Mouse (Mus musculus) ovary, postnatal 14 days (tissue): ENCODE data around the gene Psmb6.

Experiments used
- DNase-seq: peaks from one replicate; pipeline ENCODE4 v3.0.0; 2022; ENCODE audit warnings: low spot score

Psmb6 gene

DNA sequence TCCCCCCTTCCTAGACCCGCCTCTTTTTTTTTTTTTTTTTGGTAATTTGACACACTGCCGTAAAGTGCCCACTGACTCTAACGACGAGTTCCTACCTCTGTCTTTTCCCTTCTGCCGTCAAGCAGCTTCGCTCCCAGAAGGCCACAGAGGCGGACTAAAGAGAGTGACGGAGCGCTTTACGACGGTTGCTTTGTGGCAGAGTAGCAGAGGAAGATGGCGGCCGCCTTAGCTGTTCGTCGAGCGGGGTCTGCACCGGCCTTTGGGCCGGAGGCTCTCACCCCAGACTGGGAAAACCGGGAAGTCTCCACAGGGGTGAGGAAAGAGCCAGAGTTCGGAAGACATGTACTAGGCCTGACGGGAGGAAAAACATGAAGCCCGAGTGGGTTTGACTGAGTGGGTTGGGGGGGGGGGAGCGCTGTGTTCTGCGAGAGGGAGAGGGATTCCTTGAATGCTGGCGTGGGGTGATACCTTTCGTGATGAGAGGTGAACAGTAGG, at the start of gene Psmb6:
Psmb6 (plus strand) TSS at position 184 of the 495 bp plus-strand sequence.
- DNase-seq: peak; percentile 74

DNA sequence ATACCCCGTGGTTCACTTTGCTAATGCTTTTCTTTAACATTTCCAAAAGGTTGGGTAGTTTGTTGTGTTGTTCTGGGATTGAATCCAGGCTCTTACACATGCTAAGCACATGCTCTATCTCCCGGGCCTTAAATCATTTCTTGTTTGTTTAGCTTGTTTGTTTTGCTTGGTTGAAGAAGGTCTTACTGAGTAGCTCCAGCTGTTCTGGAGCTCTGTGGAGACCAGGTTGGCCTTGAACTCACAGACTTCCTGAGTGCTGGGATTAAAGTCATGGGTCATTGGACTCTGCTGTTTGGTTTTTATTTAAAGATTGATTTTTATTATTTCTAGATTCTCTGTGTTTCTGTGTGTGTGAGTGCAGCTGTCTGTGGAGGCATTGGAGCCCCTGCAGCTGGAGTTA, 39.7 kb upstream of the Psmb6 start:
- DNase-seq: no peak

DNA sequence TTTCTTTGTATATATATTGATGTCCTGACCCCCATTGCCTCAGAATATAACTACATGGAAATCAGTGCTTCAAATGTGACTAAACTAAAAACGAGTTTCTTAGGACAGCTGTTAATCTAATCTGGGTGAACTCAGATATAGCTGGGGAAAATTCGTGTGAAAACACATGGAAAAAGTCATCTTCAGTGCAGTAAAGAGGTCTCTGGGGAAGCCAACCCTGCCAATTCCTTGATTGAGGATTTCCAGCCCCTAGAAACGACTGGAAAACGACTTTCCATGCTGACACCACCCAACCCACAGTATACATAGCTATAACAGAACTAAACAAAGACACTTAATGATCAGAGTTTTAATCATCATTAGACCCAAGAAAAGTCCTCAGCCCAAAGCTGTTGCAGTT, 37.4 kb upstream of the Psmb6 start:
- DNase-seq: no peak

DNA sequence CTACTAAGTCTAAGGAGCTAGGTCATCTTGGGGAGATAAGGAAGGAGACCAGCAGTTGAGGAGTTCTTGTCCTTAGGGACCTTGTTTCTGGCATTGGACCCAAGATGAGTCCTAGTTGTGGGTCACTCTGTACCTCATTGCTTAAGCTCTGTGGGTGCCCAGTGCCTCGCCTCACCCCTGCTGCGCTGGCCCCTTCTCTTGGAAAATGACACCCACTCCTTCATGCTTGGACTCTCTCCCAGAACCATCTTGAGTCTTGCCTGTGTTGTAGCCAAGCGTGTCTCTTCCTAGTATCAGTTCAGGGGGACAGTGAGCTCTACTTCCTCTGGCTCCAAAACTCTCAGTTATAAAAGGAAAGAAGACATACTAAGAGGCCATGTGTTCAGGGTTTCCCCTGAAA, 36.0 kb upstream of the Psmb6 start:
- DNase-seq: no peak

DNA sequence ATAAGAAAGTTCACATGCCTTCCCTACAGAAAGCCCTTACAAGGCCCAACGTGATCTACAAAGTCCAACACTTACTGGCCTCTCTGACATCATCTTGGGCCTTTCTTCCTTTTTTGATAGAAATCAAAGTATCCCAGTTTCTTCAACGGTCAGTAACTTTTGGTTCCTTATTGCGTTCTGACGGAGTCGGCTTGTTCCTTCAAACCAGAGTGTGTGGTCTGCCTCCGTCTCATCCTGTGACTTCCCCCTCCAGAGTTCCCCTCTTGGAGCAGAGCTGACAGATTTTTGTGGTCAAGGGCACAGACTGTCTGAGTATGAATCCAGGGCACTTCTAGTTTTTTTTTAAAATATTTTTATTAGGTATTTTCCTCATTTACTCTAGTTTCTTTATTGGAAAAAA, 35.5 kb upstream of the Psmb6 start:
- no peak for DNase-seq

DNA sequence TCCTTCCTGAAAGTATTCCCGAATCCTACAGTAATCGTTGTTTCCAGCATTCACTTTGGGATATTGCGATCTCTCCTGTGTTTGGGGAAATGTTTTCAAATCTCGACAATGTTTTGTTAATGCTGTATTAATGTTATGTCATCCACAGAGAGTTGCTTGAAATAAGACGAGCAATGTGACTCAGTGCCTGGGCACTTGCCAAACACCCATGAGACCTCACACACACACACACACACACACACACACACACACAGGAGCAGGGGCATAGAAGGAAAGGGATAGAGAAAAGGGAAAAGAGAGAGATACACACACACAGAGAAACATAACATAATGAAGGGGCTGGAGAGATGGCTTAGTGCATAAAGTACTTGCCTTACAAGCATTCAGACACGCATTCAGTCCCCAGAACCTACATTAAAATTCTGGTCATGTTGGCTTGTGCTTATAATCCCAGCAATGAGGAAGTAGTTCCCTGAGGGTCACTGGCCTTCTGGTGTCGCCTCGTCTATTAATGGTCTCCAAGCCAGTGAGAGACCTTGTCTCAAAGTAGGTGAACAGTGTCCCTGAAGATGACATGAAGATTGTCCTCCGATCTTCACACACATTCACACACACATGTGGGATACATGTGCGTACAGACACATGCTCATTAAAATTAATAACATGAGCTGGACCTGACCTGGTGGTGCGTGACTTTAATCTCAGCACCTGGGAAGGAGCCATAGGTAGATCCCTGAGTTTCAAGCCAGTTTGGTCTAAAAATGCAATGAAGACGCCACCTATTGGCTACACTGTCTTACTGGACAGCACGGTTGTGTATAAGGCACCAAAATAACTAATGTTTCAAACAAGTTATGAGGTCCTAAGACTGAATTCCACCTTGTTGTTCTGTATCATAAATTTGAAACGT, 25.3 kb upstream of the Psmb6 start:
- DNase-seq: no peak

DNA sequence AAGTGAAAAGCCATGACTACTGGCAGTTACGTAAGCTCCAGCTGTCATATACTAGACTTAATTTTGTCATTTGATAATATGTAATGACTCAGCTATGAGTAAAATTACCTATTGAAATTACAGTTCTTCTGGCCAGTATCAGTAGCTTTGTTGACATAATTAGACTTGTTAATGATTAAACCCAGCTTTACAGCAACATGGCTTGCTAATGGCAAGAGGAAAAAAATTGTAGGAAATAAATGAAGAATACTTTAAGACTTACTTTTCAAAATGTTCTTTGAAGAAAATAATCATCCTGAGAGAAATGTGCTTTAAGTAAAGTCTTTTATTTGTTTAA, 24.7 kb upstream of the Psmb6 start:
- DNase-seq: no peak

DNA sequence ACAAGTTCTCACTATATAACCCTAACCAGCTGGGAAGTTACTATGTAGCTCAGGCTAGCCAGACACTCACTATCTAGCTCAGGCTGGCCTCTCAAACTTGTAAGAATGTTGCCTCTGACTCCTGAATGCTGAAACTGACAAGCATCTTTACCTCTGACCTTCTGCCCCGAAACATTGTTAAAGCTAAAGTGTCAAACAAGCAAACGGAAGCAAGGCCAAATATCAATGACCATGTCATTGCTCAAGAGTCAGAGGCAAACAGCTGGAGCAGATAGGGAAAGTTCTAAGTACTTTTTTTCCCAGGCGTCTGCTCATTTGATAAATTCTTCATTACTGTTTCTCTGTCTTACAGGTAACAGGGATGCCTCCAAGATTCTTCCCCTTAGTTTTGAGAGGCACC, 23.1 kb upstream of the Psmb6 start:
- no peak for DNase-seq

DNA sequence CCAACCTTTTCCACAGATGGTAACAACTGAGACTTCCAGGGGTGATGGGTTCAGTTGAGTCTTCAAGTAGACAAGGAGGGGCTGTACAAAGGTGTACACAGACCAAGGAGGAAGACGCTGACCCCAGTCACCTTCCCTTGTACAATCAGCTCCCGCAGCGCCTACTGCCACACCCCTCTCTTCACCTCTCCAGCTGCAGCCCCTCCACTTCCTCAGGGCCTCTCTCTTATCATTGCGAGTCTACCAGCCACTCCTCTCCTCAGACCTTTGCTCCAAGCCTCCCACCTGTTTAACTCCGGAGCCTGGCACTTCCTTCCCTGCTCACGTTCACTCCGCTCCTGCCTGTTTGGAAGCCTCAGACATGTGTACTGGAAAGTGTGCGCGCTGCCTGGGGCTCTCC, 20.2 kb upstream of the Psmb6 start, which contains the start of gene Tm4sf5:
Tm4sf5 (plus strand) TSS at position 275 of the 400 bp plus-strand sequence.
- DNase-seq: no peak

DNA sequence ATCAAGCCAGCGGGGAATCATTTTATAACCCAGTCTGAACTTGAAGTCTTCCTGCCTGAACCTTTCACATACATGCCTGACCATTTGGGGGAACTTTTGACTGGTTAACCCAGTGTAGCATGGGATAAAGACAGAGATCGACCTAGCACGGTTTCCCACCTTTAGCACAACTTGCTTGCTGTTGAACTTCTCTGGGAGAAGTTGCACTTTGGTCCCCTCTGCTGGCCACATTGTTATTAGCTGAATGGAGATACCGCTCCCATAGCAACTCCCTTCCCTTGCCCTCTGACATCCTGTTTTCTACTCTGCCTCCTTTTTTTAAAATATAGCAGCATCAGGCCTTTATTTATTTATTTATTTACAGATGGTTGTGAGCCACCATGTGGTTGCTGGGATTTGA, 18.8 kb upstream of the Psmb6 start:
- peak; percentile 72 for DNase-seq

DNA sequence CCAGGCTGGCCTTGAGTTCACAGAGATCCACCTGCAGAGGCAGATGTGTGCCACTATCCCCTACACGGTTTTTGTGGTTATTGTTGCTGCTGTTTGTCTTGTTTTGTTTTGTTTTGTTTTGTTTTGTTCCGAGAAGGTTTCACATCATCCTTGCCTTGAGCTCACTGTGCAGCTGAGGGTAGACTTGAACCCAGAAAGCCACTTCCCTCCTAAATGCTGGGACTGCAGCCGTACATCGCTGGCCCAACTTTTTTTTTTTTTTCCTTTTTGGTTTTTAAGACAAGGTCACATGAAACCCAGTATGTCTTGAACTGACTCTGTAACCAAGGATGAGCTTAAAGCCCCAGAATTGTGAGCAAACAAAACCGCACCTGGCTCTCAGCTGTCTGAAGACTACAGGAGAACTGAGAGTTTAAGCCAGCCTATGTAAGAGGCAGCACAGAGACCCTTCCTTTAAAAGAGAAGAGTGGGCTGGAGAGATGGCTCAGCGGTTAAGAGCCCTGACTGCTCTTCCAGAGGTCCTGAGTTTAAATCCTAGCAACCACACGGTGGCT, 18.1 kb upstream of the Psmb6 start:
- no peak for DNase-seq

DNA sequence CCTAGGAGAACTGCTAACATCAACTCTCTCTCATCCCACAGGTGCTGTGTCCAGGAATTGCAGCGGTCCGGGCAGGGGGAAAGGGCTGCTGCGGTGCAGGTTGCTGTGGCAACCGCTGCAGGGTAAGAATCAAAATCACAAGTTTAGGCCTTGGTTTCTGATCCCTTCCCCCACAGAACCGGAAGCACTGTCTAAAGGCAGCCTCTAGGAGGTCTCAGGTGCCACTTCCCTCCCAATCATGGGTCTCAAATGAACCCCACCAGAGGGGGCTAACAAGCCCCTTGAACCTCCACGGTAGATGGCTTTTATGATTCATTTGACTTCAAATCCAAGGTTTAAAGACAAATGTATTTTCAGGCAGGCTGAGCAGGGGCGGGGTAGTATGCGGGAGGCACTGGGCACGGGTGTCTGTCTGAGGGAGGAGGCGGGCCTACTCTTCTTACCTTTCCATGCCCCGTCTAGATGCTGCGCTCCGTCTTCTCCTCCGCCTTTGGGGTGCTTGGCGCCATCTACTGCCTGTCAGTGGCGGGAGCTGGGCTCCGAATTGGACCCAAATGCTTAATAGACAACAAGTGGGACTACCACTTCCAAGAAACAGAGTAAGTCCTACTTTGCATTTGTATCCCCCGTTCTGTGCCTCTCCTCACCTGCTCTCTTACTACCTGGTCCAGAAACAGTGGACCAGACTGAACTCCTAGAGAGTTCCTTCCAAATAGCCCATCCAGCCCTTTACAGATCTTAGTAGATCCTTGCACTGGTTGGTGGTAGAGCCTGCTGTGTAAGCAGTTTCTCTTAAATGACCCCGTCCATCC, 15.2 kb upstream of the Psmb6 start:
- DNase-seq: no peak

DNA sequence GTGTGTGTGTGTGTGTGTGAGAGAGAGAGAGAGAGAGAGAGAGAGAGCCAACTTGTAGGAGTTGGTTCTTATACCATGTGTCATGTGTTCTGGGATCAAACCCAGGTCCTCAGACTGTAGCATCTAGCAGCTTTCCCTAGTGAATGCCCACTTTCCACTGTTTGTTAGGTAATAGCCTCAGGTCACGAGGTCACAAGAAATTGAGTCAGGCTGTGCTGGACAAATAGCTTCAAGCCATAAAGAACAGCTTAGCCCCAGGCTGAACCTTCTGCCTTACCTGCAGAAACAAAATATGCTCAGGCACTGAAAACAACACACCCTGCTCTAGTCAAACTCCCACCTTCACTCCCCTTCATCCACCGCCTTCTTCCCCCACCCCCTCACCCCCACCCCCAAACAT, 13.9 kb upstream of the Psmb6 start:
- DNase-seq: no peak

DNA sequence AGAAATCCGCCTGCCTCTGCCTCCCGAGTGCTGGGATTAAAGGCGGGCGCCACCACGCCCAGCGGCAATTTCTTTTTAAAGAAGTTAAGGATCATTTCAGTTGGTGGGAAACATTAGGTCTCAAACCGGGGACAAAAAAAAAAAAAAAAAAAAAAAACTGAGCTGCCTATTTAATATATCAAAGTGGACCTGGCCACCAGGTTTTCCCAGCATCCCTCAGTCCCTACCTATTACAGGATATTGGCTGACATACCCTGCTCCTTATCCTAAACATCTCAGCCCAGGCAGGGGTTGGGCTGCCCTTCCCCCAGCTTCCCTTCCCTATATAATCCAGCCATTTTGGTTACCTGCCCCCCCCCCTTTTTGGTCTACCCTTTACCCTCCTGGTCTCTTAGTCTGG, 13.3 kb upstream of the Psmb6 start:
- no peak for DNase-seq

DNA sequence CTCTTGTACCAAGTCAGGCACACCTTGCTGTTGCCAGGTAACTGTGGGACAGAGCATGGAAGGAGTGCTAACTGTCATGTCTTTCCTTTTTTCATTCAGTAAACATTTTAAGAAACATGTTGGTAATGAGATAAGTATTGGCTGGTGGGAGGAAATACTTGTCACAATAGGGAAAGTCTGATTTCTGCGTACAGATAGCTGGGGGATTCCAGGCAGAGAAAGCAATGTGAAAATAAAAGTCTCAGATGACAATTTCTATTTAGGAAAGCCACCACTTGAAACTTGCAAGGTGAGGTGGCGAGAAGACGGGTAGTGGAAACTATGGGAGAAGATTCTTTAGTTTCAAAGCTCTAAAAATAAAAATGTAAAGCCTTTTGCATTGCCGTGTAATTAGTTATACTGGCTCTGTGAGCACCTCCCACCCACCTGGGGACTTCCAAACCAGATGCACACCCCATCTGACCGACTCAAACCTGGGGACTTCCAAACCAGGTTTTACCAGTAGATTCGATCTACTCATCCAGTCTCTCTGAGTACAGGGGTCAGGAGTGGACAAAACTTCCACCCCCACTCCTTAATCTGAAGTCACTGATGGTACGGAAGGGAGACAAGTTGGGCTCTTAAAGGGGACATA, 12.3 kb upstream of the Psmb6 start:
- no peak for DNase-seq

DNA sequence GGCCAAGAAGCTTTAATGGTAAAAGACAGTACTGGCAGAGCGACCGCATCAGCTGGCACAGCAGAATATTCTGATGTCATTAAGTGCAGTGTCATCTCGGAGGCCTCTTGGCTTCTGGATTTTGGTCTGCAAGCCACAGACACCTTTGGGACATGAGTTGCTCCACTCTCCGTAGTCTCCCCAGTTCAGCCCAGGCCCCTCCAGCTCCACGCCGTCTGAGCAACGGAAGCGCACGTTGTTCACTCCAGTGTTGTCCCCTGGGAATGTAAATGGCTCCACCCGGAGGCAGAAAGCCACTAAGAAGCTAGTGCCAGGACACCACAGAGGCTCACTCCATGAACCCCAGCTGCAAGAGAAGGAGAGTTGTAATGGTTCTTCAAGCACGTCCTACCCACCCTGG, 11.6 kb upstream of the Psmb6 start:
- DNase-seq: no peak

DNA sequence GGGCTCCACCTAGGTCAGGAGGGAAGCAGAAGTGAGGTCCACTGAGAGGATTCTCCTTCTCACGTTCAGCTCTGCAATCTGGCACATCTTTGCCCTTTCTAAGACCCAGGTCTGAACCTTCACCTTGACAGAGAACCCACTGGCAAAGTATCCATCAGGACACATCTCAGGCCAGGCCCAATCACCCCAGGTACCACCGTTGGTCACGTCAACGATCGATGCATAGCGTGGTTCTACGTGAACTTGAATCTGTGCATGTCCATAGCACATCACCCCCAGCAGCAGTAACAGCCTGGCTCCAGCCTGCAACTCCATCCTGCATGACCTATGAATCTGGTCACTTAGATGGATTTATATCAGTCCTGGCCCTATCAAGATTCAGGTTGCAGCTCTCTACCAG, 10.9 kb upstream of the Psmb6 start, which contains the start of gene Vmo1:
Vmo1 (minus strand) TSS at position 329 of the 400 bp plus-strand sequence.
- no peak for DNase-seq

DNA sequence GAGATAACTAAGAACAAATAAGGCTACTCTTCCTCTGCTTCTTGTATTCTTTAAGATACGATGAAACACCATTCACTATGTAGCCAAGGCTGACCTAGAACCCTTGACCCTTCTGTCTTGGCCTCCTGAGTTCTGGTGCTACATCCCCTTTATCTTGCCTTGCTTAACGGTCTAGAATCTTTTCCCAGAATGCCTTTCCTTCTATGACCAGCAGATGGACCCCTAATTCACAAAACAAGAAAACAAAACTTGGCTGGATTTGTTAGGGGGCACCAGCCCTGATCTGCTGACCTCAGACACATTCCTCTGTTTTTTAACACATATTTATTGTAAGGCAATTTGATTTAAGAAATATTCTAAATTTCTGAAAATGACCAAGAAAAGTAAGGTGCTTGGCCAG, 8.8 kb upstream of the Psmb6 start:
- DNase-seq: no peak

DNA sequence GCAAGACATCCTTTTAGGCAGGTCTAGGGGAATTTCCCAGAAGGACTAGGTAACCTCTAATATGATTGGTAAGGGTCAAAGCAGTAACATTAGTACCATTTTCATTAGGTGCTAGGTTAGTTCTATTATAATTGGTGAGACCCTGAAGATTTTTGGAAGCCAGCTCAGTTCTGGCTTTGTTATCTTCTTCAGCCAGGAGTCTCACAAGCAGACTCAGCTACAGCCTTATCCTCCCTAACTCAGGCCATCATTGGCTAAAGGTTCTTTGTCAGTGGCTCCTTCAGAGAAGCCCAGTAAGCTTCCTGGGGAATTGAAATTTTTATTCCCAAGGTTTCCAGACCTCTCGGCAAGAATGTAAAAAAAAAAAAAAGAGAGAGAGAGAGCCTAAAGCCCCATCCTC, 6.7 kb upstream of the Psmb6 start:
- no peak for DNase-seq

DNA sequence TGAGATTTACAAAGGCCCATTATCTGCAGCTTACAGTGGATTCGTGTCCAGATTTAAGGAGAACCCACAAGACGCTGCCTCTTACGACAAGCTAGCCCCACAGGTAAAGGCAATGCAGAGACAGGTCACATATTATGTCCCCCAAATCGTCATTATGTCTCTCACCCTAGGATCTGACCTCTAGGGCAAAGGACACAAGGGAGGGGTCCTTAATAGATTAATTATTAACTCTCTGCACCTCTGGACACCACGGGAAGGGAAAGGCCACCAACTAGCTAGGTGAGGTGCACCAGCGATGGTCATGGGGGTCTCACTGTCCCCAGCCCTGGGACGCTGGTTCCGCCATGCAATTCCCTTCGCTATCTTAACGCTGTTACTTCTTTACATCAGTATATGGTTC, 6.2 kb upstream of the Psmb6 start, which contains the start of gene Gltpd2:
Gltpd2 (plus strand) TSS at position 274 of the 400 bp plus-strand sequence.
- no peak for DNase-seq

DNA sequence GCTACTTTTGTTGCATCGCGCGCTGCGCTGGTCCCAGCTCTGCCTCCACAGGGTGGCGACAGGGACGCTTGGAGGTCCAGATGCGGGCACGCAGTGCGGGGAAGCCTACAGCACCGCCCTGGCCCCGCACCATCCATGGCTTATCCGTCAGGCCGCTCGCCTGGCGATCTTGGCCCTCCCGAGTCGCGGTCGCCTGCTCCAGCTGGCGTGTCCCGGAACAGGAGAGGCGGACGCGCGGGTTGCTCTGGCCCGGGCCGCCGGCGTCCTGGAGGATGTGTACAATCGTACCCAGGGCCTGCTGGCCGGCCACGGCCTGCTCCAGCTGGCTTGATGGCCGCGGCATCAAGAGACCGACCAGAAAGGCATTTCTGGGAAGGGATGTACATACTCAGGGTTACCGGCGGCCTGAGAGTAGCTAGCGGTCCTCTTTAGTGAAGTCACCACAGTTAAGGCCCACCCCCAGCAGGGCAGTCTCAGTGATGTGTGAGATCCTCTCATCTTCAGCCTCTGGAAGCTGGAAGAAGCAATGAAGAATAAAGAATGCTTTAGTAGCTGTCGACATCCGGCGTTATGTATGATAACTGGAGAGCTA, 4.9 kb upstream of the Psmb6 start:
- DNase-seq: peak; percentile 32
